In genomic region chr8:46143924-46144323, GRCm38 (mm10) we compare ENCODE assay signal across 18 mouse cellular contexts. TPM values are rescaled to one million over a fixed set of nuclear protein-coding genes. Genes with fewer than 3 reads are reported as not detected.
DNase-seq lines count a peak whose midpoint lies in the region; ATAC-seq and TF ChIP-seq lines count a peak whose summit lies in the region.
"Had no signal": no experiment of that assay in that cellular context is flagged by ENCODE, and none has a peak within 500 bp of the region (broad histone marks: within the 10 kb centered on the region; RNA-seq: fewer than 3 reads in every experiment).

No protein-coding gene starts in this region.

- no peak overlapping the region for H3K9ac ChIP-seq in heart, postnatal 0 days (replicated peaks; ENCODE audit: low read depth, low read length)
- H3K9ac ChIP-seq in midbrain, postnatal 0 days (replicated peaks; ENCODE audit: low read length, poor library complexity, severe bottlenecking): no peak overlapping the region
- no peak overlapping the region for H3K9ac ChIP-seq in midbrain, embryonic 16.5 days (ENCODE audit: low read depth, low read length)
- H3K9ac ChIP-seq: forebrain, postnatal 0 days; limb, embryonic 12.5 days; lung, embryonic 14.5 days had no signal

- no peaks in the 10 kb centered on the region for H3K9me3 ChIP-seq in heart, postnatal 0 days (replicated peaks; ENCODE audit: control insufficient read depth, low read length)
- H3K9me3 ChIP-seq in midbrain, postnatal 0 days (ENCODE audit: low read length): no peaks in the 10 kb centered on the region
- H3K9me3 ChIP-seq in midbrain, embryonic 16.5 days (replicated peaks; ENCODE audit: control insufficient read depth, low read length, poor library complexity, severe bottlenecking): no peaks in the 10 kb centered on the region
- H3K9me3 ChIP-seq: limb, embryonic 12.5 days had no signal

- peak; percentile 3 for DNase-seq in heart, postnatal 0 days (ENCODE audit: low spot score)
- DNase-seq in heart, adult 11 months: no peak
- peak; percentile 13 for DNase-seq in midbrain, postnatal 0 days (ENCODE audit: low spot score)
- DNase-seq in NIH3T3 (ENCODE audit: low read depth): peak; percentile 46
- no peak for DNase-seq in kidney, postnatal 36 days
- DNase-seq in testis, postnatal 14 days (ENCODE audit: low spot score): no peak
- DNase-seq: adrenal gland, adult 2 months; cerebellum, adult 18-20 months; forebrain, postnatal 0 days; gastrocnemius, postnatal 10 days; lung, embryonic 14.5 days; right cerebral cortex, postnatal 25 days had no signal

- no peak overlapping the region for H3K4me3 ChIP-seq in heart, postnatal 0 days (ENCODE audit: low read depth, low read length)
- no peak overlapping the region for H3K4me3 ChIP-seq in midbrain, postnatal 0 days (ENCODE audit: low read depth, low read length)
- H3K4me3 ChIP-seq in midbrain, embryonic 16.5 days (ENCODE audit: low read depth, low read length): no peak overlapping the region
- H3K4me3 ChIP-seq: erythroblast, embryonic 14.5 days; left cerebral cortex, adult 2 months; limb, embryonic 12.5 days; myocyte had no signal

- TF ChIP-seq CTCF in heart, postnatal 0 days (IDR thresholded peaks at IDR 0.05; ENCODE audit: low read depth): no peak
- no peak for TF ChIP-seq CTCF in midbrain, postnatal 0 days (IDR thresholded peaks at IDR 0.05)

- no peaks in the 10 kb centered on the region for H3K27me3 ChIP-seq in heart, postnatal 0 days (ENCODE audit: control insufficient read depth, insufficient read depth, low read length)
- no peaks in the 10 kb centered on the region for H3K27me3 ChIP-seq in midbrain, postnatal 0 days (ENCODE audit: insufficient read depth, low read length)
- H3K27me3 ChIP-seq in midbrain, embryonic 16.5 days (ENCODE audit: control insufficient read depth, insufficient read depth, low read depth, low read length): no peaks in the 10 kb centered on the region
- H3K27me3 ChIP-seq: limb, embryonic 12.5 days had no signal

- no peak overlapping the region for H3K4me2 ChIP-seq in heart, postnatal 0 days (ENCODE audit: low read depth, low read length)
- no peak overlapping the region for H3K4me2 ChIP-seq in midbrain, postnatal 0 days (ENCODE audit: low read depth, low read length, poor library complexity, severe bottlenecking)
- no peak overlapping the region for H3K4me2 ChIP-seq in midbrain, embryonic 16.5 days (ENCODE audit: low read length)
- H3K4me2 ChIP-seq: limb, embryonic 12.5 days; lung, embryonic 14.5 days had no signal

- no peaks in the 10 kb centered on the region for H3K36me3 ChIP-seq in heart, postnatal 0 days (replicated peaks; ENCODE audit: control insufficient read depth, insufficient read depth, low read length)
- no peaks in the 10 kb centered on the region for H3K36me3 ChIP-seq in midbrain, postnatal 0 days (ENCODE audit: insufficient read depth, low read length)
- H3K36me3 ChIP-seq in midbrain, embryonic 16.5 days (ENCODE audit: control insufficient read depth, insufficient read depth, low read length): no peaks in the 10 kb centered on the region
- H3K36me3 ChIP-seq: limb, embryonic 12.5 days had no signal

- H3K27ac ChIP-seq in heart, postnatal 0 days (ENCODE audit: low read depth): no peak overlapping the region
- no peak overlapping the region for H3K27ac ChIP-seq in midbrain, postnatal 0 days (ENCODE audit: low read depth, low read length)
- no peak overlapping the region for H3K27ac ChIP-seq in midbrain, embryonic 16.5 days (ENCODE audit: low read length)
- H3K27ac ChIP-seq: left cerebral cortex, adult 2 months; limb, embryonic 12.5 days had no signal

- H3K4me1 ChIP-seq in heart, postnatal 0 days (ENCODE audit: control insufficient read depth, insufficient read depth): 0 out of 2 replicates have a peak, but pooled peaks cover 3% of the 10 kb centered on the region
- H3K4me1 ChIP-seq in midbrain, postnatal 0 days (ENCODE audit: insufficient read depth, low read length): no peaks in the 10 kb centered on the region
- H3K4me1 ChIP-seq in midbrain, embryonic 16.5 days (ENCODE audit: control insufficient read depth, insufficient read depth, low read length): peaks cover 12% of the 10 kb centered on the region

- 39% methylated on average over 1 of the region's 1 CpGs for WGBS in heart, postnatal 0 days
- 33% methylated on average over 1 of the region's 1 CpGs for WGBS in midbrain, postnatal 0 days
- 50% methylated on average over 1 of the region's 1 CpGs for WGBS in midbrain, embryonic 16.5 days

- no peak for TF ChIP-seq EP300 in heart, postnatal 0 days (IDR thresholded peaks at IDR 0.05; ENCODE audit: low read depth)

- ATAC-seq in heart, postnatal 0 days (ENCODE audit: insufficient read depth, low read depth): no peak
- ATAC-seq in midbrain, postnatal 0 days (ENCODE audit: low FRiP score): peak; percentile 23; the same call in 1 of the 2 replicates
- no peak for ATAC-seq in midbrain, embryonic 16.5 days
- ATAC-seq in megakaryocyte-erythroid progenitor cell, adult 5-6 weeks (replicated peaks; ENCODE audit: low FRiP score, low TSS enrichment, poor library complexity, severe bottlenecking): peak; percentile 49
- ATAC-seq: forebrain, postnatal 0 days had no signal

RNA-seq across cellular contexts. Expression of gene Cfap97, which starts 7.6 kb away (rescaled TPM):
- total RNA-seq in heart, postnatal 0 days (2014; rRNA removed; ENCODE audit: low replicate concordance): 13.7 and 14.8 TPM in 2 replicates
- polyA plus RNA-seq in heart, postnatal 0 days (2015; fragmentation: Nextera tagmentation; extraction: Ambion mirVana): 22.0 and 22.4 TPM in 2 replicates
- total RNA-seq in midbrain, postnatal 0 days (2014; rRNA removed): 17.7 and 20.8 TPM in 2 replicates
- polyA plus RNA-seq in midbrain, postnatal 0 days (2015; fragmentation: Nextera tagmentation; extraction: Ambion mirVana): 27.6 and 32.1 TPM in 2 replicates
- 29.2 and 30.4 TPM in 2 replicates for polyA plus RNA-seq in midbrain, embryonic 16.5 days (2015; fragmentation: Nextera tagmentation; extraction: Ambion mirVana)
- total RNA-seq in megakaryocyte-erythroid progenitor cell, adult 5-6 weeks (2014; fragmentation: Nextera tagmentation): 20.9 and 28.4 TPM in 2 replicates
- 23.3 and 45.9 TPM in 2 replicates for total RNA-seq in megakaryocyte-erythroid progenitor cell, adult 5-6 weeks (2017)

RNA-seq across cellular contexts. Expression of gene Snx25, which starts 8.0 kb away (rescaled TPM):
- 14.7 and 28.0 TPM in 2 replicates for total RNA-seq in heart, postnatal 0 days (2014; rRNA removed; ENCODE audit: low replicate concordance)
- polyA plus RNA-seq in heart, postnatal 0 days (2015; fragmentation: Nextera tagmentation; extraction: Ambion mirVana): 2.4 and 4.0 TPM in 2 replicates
- 42.9 and 50.3 TPM in 2 replicates for total RNA-seq in midbrain, postnatal 0 days (2014; rRNA removed)
- polyA plus RNA-seq in midbrain, postnatal 0 days (2015; fragmentation: Nextera tagmentation; extraction: Ambion mirVana): 8.7 and 10.5 TPM in 2 replicates
- 9.3 and 10.1 TPM in 2 replicates for polyA plus RNA-seq in midbrain, embryonic 16.5 days (2015; fragmentation: Nextera tagmentation; extraction: Ambion mirVana)
- total RNA-seq in megakaryocyte-erythroid progenitor cell, adult 5-6 weeks (2014; fragmentation: Nextera tagmentation): 8.5 and 15.4 TPM in 2 replicates
- 15.5 and 25.4 TPM in 2 replicates for total RNA-seq in megakaryocyte-erythroid progenitor cell, adult 5-6 weeks (2017)

Comparison
In these comparisons a context has a peak if more than half of its experiments do, and no peak if none do; other contexts are left out.
1. ATAC-seq: peak in midbrain, postnatal 0 days (single experiment) and megakaryocyte-erythroid progenitor cell, adult 5-6 weeks (single experiment); none in heart, postnatal 0 days (single experiment) and midbrain, embryonic 16.5 days (single experiment).
2. DNase-seq: peak in heart, postnatal 0 days (single experiment), midbrain, postnatal 0 days (single experiment) and NIH3T3 (single experiment); none in heart, adult 11 months (single experiment), kidney, postnatal 36 days (0 of 2) and testis, postnatal 14 days (single experiment).